8 mouse cellular contexts compared by ENCODE assay signal in genomic region chr19:12595530-12596289, GRCm38 (mm10). TPM values are rescaled to one million over a fixed set of nuclear protein-coding genes. Genes with fewer than 3 reads are reported as not detected.
DNase-seq lines count a peak whose midpoint lies in the region; ATAC-seq and TF ChIP-seq lines count a peak whose summit lies in the region.

No protein-coding gene starts in this region.

- intact Hi-C loops in gastrocnemius, adult 2 months (cut with DNase I) = loop anchor here (10.0 kb wide), 2 partner anchors 131 to 199 kb away; partner anchors contain the start of genes Lpxn, Mpeg1 and Zfp91

- ATAC-seq in megakaryocyte, adult 5-6 weeks (ENCODE audit: poor library complexity, severe bottlenecking) = peak; percentile 71

- peak overlapping the region; percentile 63 for H3K27ac ChIP-seq in gastrocnemius, adult 2 months

- peak overlapping the region; percentile 81 for H3K4me3 ChIP-seq in gastrocnemius, adult 2 months

- peak; percentile 35; the same call in 1 of the 2 replicates for TF ChIP-seq CTCF in gastrocnemius, adult 2 months (IDR thresholded peaks at IDR 0.05)

- DNase-seq in adrenal gland, postnatal 10 days = peak; percentile 77
- peak; percentile 85 for DNase-seq in embryo, embryonic 10 days (ENCODE audit: low spot score)
- peak; percentile 62 for DNase-seq in gastrocnemius, adult 2 months
- peak; percentile 20 for DNase-seq in hindlimb bud, embryonic 11.5 days (ENCODE audit: extremely low spot score, low read depth, low spot score)
- peak; percentile 22 to 52 for DNase-seq in left cerebral cortex, adult 9 months (ENCODE audit: low spot score in 2 of 2)
- peak; percentile 72 to 80 for DNase-seq in right cerebral cortex, postnatal 10 days (ENCODE audit: low spot score in 2 of 2)
- DNase-seq in yolk sac, embryonic 10.5 days (ENCODE audit: low spot score) = peak; percentile 74

RNA-seq across cellular contexts. Expression of gene Gm4952, which starts 4.1 kb away (rescaled TPM):
- total RNA-seq in adrenal gland, postnatal 10 days (2021) = 10 to 100 TPM; 20.3 to 53.3 TPM
- not detected for total RNA-seq in gastrocnemius, adult 2 months (2021)
- not detected in 2 replicates for total RNA-seq in megakaryocyte, adult 5-6 weeks (2015)
- not detected in 2 replicates for total RNA-seq in megakaryocyte, adult 5-6 weeks (2017)

RNA-seq across cellular contexts. Expression of gene Glyat, which starts 37.4 kb away (rescaled TPM):
- 1 to 10 TPM; 4.0 to 6.2 TPM for total RNA-seq in adrenal gland, postnatal 10 days (2021)
- total RNA-seq in gastrocnemius, adult 2 months (2021) = not detected
- not detected in 2 replicates for total RNA-seq in megakaryocyte, adult 5-6 weeks (2015)
- total RNA-seq in megakaryocyte, adult 5-6 weeks (2017) = not detected in 2 replicates

RNA-seq across cellular contexts. Expression of gene Fam111a, which starts 50.2 kb away (rescaled TPM):
- total RNA-seq in adrenal gland, postnatal 10 days (2021) = 10 to 100 TPM; 11.9 to 14.8 TPM
- total RNA-seq in gastrocnemius, adult 2 months (2021) = 1 to 10 TPM; 2.1 to 2.4 TPM
- 308 and 344 TPM in 2 replicates for total RNA-seq in megakaryocyte, adult 5-6 weeks (2015)
- 409 TPM in 2 replicates for total RNA-seq in megakaryocyte, adult 5-6 weeks (2017)

Comparison
In these comparisons a context has a peak if more than half of its experiments do, and no peak if none do; other contexts are left out.
1. Peak in every context shown above with its lines: DNase-seq, ATAC-seq, H3K4me3 ChIP-seq and H3K27ac ChIP-seq.
2. DNase-seq: peak in every context shown above with its lines; median percentile 85 in embryo, embryonic 10 days; 77 in adrenal gland, postnatal 10 days; 76 in right cerebral cortex, postnatal 10 days; 74 in yolk sac, embryonic 10.5 days; 62 in gastrocnemius, adult 2 months; 37 in left cerebral cortex, adult 9 months; 20 in hindlimb bud, embryonic 11.5 days.
3. RNA of gene Gm4952, which starts 4.1 kb away (total RNA-seq): 20.3 to 53.3 TPM in adrenal gland, postnatal 10 days; not detected in gastrocnemius, adult 2 months and not detected in megakaryocyte, adult 5-6 weeks; every median in the first group is over 10 times any median in the second.
4. RNA of gene Glyat, which starts 37.4 kb away (total RNA-seq): 4.0 to 6.2 TPM in adrenal gland, postnatal 10 days; not detected in gastrocnemius, adult 2 months and not detected in megakaryocyte, adult 5-6 weeks; every median in the first group is over 4 times any median in the second.
5. RNA of gene Fam111a, which starts 50.2 kb away (total RNA-seq): 308 to 409 TPM in megakaryocyte, adult 5-6 weeks; 11.9 to 14.8 TPM in adrenal gland, postnatal 10 days and 2.1 to 2.4 TPM in gastrocnemius, adult 2 months; every median in the first group is over 10 times any median in the second.